ENCODE assay signal across 22 mouse cellular contexts in genomic region chr5:124997913-124998312, GRCm38 (mm10).
"Had no signal": no experiment of that assay in that cellular context is flagged by ENCODE, and none has a peak within 500 bp of the region (broad histone marks: within the 10 kb centered on the region; RNA-seq: fewer than 3 reads in every experiment).

No protein-coding gene starts in this region.

- DNase-seq: kidney, adult 2 months; kidney, postnatal 25 days; layer of hippocampus, postnatal 36 days; left cerebral cortex, postnatal 4 days; liver, postnatal 0 days; lung, postnatal 10 days; lung, postnatal 36 days; right cerebral cortex, postnatal 25 days; spleen, adult 18-20 months; thymus, postnatal 25 days had no signal

- H3K27me3 ChIP-seq: midbrain, embryonic 15.5 days; neural tube, embryonic 15.5 days; stomach, embryonic 15.5 days had no signal

- H3K9ac ChIP-seq: liver, embryonic 14.5 days; liver, postnatal 0 days; lung, embryonic 15.5 days; midbrain, embryonic 15.5 days; neural tube, embryonic 12.5 days; neural tube, embryonic 15.5 days; stomach, embryonic 15.5 days had no signal

- H3K9me3 ChIP-seq: lung, embryonic 15.5 days; midbrain, embryonic 15.5 days; neural tube, embryonic 12.5 days; neural tube, embryonic 15.5 days; stomach, embryonic 15.5 days had no signal

- H3K4me3 ChIP-seq: left cerebral cortex, adult 2 months; lung, embryonic 15.5 days; megakaryocyte, embryonic 14.5 days; midbrain, embryonic 15.5 days; neural tube, embryonic 12.5 days; neural tube, embryonic 15.5 days; stomach, embryonic 15.5 days had no signal

- H3K36me3 ChIP-seq: lung, embryonic 15.5 days; midbrain, embryonic 15.5 days; neural tube, embryonic 12.5 days; neural tube, embryonic 15.5 days; stomach, embryonic 15.5 days had no signal

- ATAC-seq: intestine, postnatal 0 days; liver, postnatal 0 days; midbrain, embryonic 15.5 days had no signal

- H3K27ac ChIP-seq: kidney, postnatal 0 days; left cerebral cortex, adult 2 months; liver, embryonic 14.5 days; lung, embryonic 15.5 days; midbrain, embryonic 15.5 days; neural tube, embryonic 12.5 days; neural tube, embryonic 15.5 days; stomach, embryonic 15.5 days had no signal

- H3K4me2 ChIP-seq: liver, embryonic 11.5 days; lung, embryonic 15.5 days; midbrain, embryonic 11.5 days; midbrain, embryonic 15.5 days; neural tube, embryonic 12.5 days; neural tube, embryonic 15.5 days; stomach, embryonic 15.5 days had no signal
